Mouse (Mus musculus) kidney, postnatal 0 days (tissue): ENCODE measurements at regions not wholly inside any gene's neighbourhood (a gene's known extent, or its start where the extent isn't known, plus 50 kb on each side); places are given as distances from the start of the nearest gene placed in this dataset.

Experiments used
- ATAC-seq: fragments of 200-750 bp; cut with Nextera tagmentation; replicated peaks from 2 replicates; pipeline ENCODE4 v1.8.0; 2017; ENCODE audit warnings: low read depth, moderate number of reproducible peaks, moderate TSS enrichment, moderate library complexity; ENCODE audit not compliant: low FRiP score
- DNase-seq: peaks from one replicate; pipeline ENCODE4 v3.0.0-alpha.2; 2016; ENCODE audit warnings: low spot score
- H3K27ac ChIP-seq: fragments of 300-500 bp; sonication (generic); 2 replicates; pipeline ENCODE4 v1.5.1; 2014; ENCODE audit warnings: mild to moderate bottlenecking
- H3K27me3 ChIP-seq: fragments of 300-500 bp; sonication (generic); 2 replicates; pipeline ENCODE4 v1.6.1; 2014; ENCODE audit warnings: low read length, mixed read lengths; ENCODE audit not compliant: insufficient read depth
- H3K36me3 ChIP-seq: fragments of 300-500 bp; sonication (generic); 2 replicates; pipeline ENCODE4 v1.6.1; 2014; ENCODE audit warnings: low read length, mixed read lengths; ENCODE audit not compliant: insufficient read depth
- H3K4me1 ChIP-seq: fragments of 300-500 bp; sonication (generic); replicated peaks from 2 replicates; pipeline ENCODE4 v1.6.1; 2014; ENCODE audit warnings: antibody characterized with exemption, low read length, mixed read lengths; ENCODE audit not compliant: insufficient read depth
- H3K4me2 ChIP-seq: fragments of 300-500 bp; sonication (generic); 2 replicates; pipeline ENCODE4 v1.6.1; 2014; ENCODE audit warnings: mild to moderate bottlenecking, low read length, moderate library complexity, mixed read lengths
- H3K4me3 ChIP-seq: fragments of 300-500 bp; sonication (generic); replicated peaks from 2 replicates; pipeline ENCODE4 v1.5.1; 2014; ENCODE audit warnings: low read depth, low read length
- H3K9ac ChIP-seq: fragments of 300-500 bp; sonication (generic); 2 replicates; pipeline ENCODE4 v1.6.1; 2014; ENCODE audit warnings: low read depth, low read length
- H3K9me3 ChIP-seq: fragments of 300-500 bp; sonication (generic); replicated peaks from 2 replicates; pipeline ENCODE4 v1.6.1; 2016; ENCODE audit warnings: low read length, inconsistent platforms, mixed read lengths
- CTCF ChIP-seq: IDR thresholded peaks from 2 replicates; pipeline ENCODE4 v1.5.1; 2016; ENCODE audit warnings: antibody characterized with exemption, low read depth, mild to moderate bottlenecking, moderate library complexity
- WGBS: fragments of 180-500 bp; shearing (Covaris S2); extraction: QIAGEN DNeasy Blood & Tissue Kit; methylation state at CpG from one replicate; pipeline ENCODE4 v1.1.7; 2014; 5-methylcytosine and 5-hydroxymethylcytosine counted together

DNA sequence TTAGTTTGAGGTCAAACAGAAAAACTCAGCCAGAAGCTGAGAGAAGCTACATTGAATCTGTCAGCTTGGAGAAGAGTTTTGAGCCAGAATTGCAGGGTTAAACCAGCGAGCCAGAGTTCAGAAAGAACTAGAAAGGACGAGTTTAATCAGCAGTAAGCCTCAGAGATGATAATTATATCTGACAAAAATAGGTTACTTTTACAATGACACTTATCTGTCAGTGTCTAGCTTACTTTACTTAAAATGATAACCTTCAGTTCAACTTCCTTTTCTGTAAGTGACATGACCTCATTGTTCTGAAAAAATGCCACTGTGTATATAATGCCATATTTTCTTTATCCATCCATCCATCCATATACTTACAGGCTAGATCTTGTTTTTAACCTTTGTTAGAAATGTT lies 2143.1 kb downstream of the 9330182O14Rik start:
- no peak for ATAC-seq
- no peaks in the 10 kb centered on the region for H3K27me3 ChIP-seq
- no peaks in the 10 kb centered on the region for H3K36me3 ChIP-seq
- 80% methylated on average over 2 of the region's 2 CpGs for WGBS
- H3K4me2 ChIP-seq, result no peak overlapping the region
- no peak for DNase-seq
- no peak overlapping the region for H3K9ac ChIP-seq
- no peaks in the 10 kb centered on the region for H3K9me3 ChIP-seq
- H3K4me1 ChIP-seq, result no peaks in the 10 kb centered on the region
- TF ChIP-seq CTCF, result no peak
- H3K4me3 ChIP-seq, result no peak overlapping the region
- no peak overlapping the region for H3K27ac ChIP-seq

DNA sequence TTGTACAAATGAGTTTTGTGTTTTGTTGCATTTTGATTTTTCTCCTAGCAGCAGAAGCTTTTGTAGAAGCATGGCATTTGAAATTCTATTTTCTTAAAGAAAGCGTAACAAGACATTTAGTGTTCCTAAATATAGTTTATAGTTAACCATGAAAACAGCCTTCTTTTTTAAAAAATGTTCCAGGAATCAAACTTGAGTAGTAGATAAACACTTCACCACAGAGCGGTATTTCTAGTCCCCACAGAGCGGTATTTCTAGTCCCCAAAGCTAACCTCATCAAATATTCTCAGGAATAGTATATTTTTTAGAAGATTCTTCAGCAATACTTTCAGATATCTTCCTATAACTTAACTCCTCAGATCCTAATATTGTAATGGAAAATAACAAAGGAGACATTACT lies 2146.6 kb downstream of the 9330182O14Rik start:
- WGBS, result 92% methylated on average over 3 of the region's 3 CpGs
- no peak for TF ChIP-seq CTCF
- no peak overlapping the region for H3K9ac ChIP-seq
- no peaks in the 10 kb centered on the region for H3K9me3 ChIP-seq
- H3K36me3 ChIP-seq, result no peaks in the 10 kb centered on the region
- H3K4me3 ChIP-seq, result no peak overlapping the region
- no peaks in the 10 kb centered on the region for H3K27me3 ChIP-seq
- ATAC-seq (no peak), DNase-seq (no peak)
- H3K4me1 ChIP-seq, result no peaks in the 10 kb centered on the region
- H3K27ac ChIP-seq, result no peak overlapping the region
- H3K4me2 ChIP-seq, result no peak overlapping the region

- Histone ChIP-seq H3K36me3 (no peaks in the 10 kb centered on the region), H3K9ac (no peak overlapping the region), H3K9me3 (no peaks in the 10 kb centered on the region), H3K4me1 (no peaks in the 10 kb centered on the region), H3K4me3 (no peak overlapping the region), H3K4me2 (no peak overlapping the region), H3K27ac (no peak overlapping the region), H3K27me3 (no peaks in the 10 kb centered on the region)
- TF ChIP-seq CTCF, result no peak
- peak; percentile 40 for DNase-seq
- WGBS, result 46% methylated on average over 4 of the region's 4 CpGs
- ATAC-seq, result no peak
Observed at GRCm38 (mm10) chr15:42296406-42296805, 2162.2 kb downstream of the 9330182O14Rik start.

DNA sequence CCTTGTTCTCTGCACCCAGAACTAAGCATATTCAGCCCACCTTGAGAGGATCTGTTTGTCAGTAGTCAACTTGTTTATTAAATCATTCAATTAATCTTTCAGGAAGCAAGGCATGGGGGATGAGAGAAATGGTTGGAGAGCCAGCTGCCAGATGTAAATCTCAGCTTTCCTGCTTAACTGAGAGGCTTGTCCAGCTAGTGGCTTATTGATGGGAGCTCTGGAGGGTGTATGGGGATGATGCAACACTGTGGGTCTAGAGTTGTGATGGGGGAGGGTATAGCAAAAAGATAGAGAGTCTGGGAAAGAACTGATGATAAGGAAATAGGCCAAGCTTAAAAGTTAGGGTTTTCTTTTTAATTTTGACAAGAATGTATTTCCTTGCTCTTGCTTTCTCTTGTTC lies 2163.3 kb downstream of the 9330182O14Rik start:
- Histone ChIP-seq H3K9ac (no peak overlapping the region), H3K4me2 (no peak overlapping the region), H3K4me3 (no peak overlapping the region), H3K27ac (no peak overlapping the region), H3K4me1 (no peaks in the 10 kb centered on the region), H3K36me3 (no peaks in the 10 kb centered on the region), H3K9me3 (no peaks in the 10 kb centered on the region), H3K27me3 (no peaks in the 10 kb centered on the region)
- ATAC-seq (no peak), DNase-seq (peak; percentile 9)
- TF ChIP-seq CTCF, result no peak

GRCm38 (mm10) chr15:42301956-42302355 lies 2167.8 kb downstream of the 9330182O14Rik start:
- Histone ChIP-seq H3K9me3 (no peaks in the 10 kb centered on the region), H3K4me1 (no peaks in the 10 kb centered on the region), H3K27me3 (no peaks in the 10 kb centered on the region), H3K27ac (no peak overlapping the region), H3K4me2 (no peak overlapping the region), H3K4me3 (no peak overlapping the region), H3K36me3 (no peaks in the 10 kb centered on the region), H3K9ac (no peak overlapping the region)
- peak; percentile 19 for DNase-seq
- WGBS, result 56% methylated on average over 1 of the region's 1 CpGs
- no peak for TF ChIP-seq CTCF
- no peak for ATAC-seq

DNA sequence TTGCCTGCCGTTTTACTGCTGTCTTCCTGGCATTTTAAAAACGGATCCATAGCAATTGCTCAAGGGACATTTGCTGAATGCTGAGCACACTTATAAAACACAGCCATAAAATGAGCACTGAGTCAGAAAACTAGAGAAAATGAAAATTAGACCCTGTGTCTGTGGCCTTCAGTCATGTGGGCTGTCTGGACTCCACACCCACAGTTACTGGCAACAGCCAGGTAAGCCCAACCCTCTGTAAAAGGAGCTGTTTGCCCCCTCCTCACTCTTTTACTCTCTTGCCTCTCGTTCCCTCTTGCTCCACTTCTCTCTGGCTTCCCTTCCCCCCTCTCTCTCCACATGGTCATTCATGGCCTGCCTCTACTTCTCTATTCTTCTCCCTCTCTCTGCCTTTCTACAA lies 2169.9 kb downstream of the 9330182O14Rik start:
- H3K36me3 ChIP-seq, result no peaks in the 10 kb centered on the region
- no peak overlapping the region for H3K4me2 ChIP-seq
- no peaks in the 10 kb centered on the region for H3K4me1 ChIP-seq
- no peak overlapping the region for H3K9ac ChIP-seq
- no peak for ATAC-seq
- no peaks in the 10 kb centered on the region for H3K9me3 ChIP-seq
- H3K27me3 ChIP-seq, result no peaks in the 10 kb centered on the region
- 64% methylated on average over 3 of the region's 3 CpGs for WGBS
- no peak overlapping the region for H3K4me3 ChIP-seq
- no peak overlapping the region for H3K27ac ChIP-seq
- no peak for DNase-seq
- no peak for TF ChIP-seq CTCF

DNA sequence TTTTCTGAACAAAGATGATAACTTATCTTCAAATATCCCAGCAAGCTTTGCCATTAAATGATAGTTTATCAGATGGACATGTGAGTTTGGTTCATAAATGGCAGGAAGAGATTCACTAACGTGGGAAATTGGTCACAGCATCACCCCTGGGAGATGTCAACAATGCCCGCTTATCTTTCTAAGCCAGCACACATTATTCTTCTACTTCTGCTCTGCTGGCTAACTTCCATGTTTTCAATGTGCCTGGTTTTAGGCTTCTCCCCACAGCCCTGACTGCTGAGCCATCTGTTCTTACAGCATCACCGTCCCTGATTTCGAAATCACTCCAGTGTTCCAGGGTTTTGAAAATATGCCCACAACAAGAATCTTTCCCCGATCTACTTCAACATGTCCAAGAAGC lies 2175.4 kb downstream of the 9330182O14Rik start:
- 65% methylated on average over 5 of the region's 5 CpGs for WGBS
- ATAC-seq (no peak), DNase-seq (no peak)
- Histone ChIP-seq H3K27me3 (no peaks in the 10 kb centered on the region), H3K36me3 (no peaks in the 10 kb centered on the region), H3K9me3 (no peaks in the 10 kb centered on the region), H3K4me2 (no peak overlapping the region), H3K27ac (no peak overlapping the region), H3K9ac (no peak overlapping the region), H3K4me1 (no peaks in the 10 kb centered on the region), H3K4me3 (no peak overlapping the region)
- no peak for TF ChIP-seq CTCF
